Comparison of ENCODE assay signal across 31 mouse cellular contexts in the genomic region with DNA sequence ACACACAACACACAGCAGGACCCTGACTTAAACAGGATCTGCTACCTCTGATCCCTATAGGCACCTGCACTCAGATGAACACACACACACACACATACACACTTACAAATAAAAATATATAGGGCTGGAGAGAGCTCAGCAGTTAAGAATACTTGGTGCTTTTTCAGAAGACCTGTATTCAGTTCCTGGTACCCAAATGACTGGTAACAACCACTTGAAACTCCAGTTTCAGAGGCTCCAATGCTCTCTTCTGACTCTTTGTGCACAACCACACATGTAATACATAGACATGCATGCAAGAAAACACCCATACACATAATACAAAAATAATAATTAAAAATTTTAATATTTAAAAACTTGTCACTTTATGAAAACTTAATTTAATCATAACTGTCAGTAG.
"Had no signal": no experiment of that assay in that cellular context is flagged by ENCODE, and none has a peak within 500 bp of the region (broad histone marks: within the 10 kb centered on the region; RNA-seq: fewer than 3 reads in every experiment).

No protein-coding gene starts in this region.

- H3K9ac ChIP-seq: heart, embryonic 12.5 days; heart, embryonic 13.5 days; heart, embryonic 15.5 days; hindbrain, embryonic 12.5 days; hindbrain, embryonic 13.5 days; hindbrain, embryonic 14.5 days; hindbrain, embryonic 15.5 days; intestine, embryonic 15.5 days; kidney, embryonic 15.5 days had no signal

- DNase-seq: heart, postnatal 10 days; heart, postnatal 14 days; heart, postnatal 36 days; heart, postnatal 4 days; kidney, adult 11 months; kidney, adult 18-20 months; kidney, adult 2 months; kidney, adult 8-10 months; kidney, adult 9 months; kidney, postnatal 10 days; kidney, postnatal 14 days; kidney, postnatal 25 days; kidney, postnatal 36 days; kidney, postnatal 4 days; layer of hippocampus, adult 9-11 months; layer of hippocampus, postnatal 36 days had no signal

- H3K27ac ChIP-seq: heart, embryonic 13.5 days; heart, embryonic 15.5 days; hindbrain, embryonic 10.5 days; hindbrain, embryonic 12.5 days; hindbrain, embryonic 13.5 days; hindbrain, embryonic 14.5 days; hindbrain, embryonic 15.5 days; hindbrain, postnatal 0 days; intestine, embryonic 15.5 days; kidney, embryonic 15.5 days; kidney, postnatal 0 days; layer of hippocampus, adult 2 months; left cerebral cortex, adult 2 months had no signal

- H3K4me1 ChIP-seq: heart, embryonic 12.5 days; heart, embryonic 13.5 days; heart, embryonic 15.5 days; hindbrain, embryonic 10.5 days; hindbrain, embryonic 12.5 days; hindbrain, embryonic 13.5 days; hindbrain, embryonic 15.5 days; intestine, embryonic 15.5 days; kidney, embryonic 15.5 days had no signal

- H3K4me2 ChIP-seq: heart, embryonic 11.5 days; heart, embryonic 12.5 days; heart, embryonic 13.5 days; heart, embryonic 15.5 days; hindbrain, embryonic 12.5 days; hindbrain, embryonic 13.5 days; hindbrain, embryonic 14.5 days; hindbrain, embryonic 15.5 days; intestine, embryonic 15.5 days; kidney, embryonic 15.5 days had no signal

- H3K27me3 ChIP-seq: heart, embryonic 12.5 days; heart, embryonic 13.5 days; heart, embryonic 15.5 days; hindbrain, embryonic 12.5 days; hindbrain, embryonic 13.5 days; hindbrain, embryonic 15.5 days; intestine, embryonic 15.5 days; kidney, embryonic 15.5 days had no signal

- H3K4me3 ChIP-seq: heart, embryonic 12.5 days; heart, embryonic 13.5 days; heart, embryonic 15.5 days; hindbrain, embryonic 10.5 days; hindbrain, embryonic 12.5 days; hindbrain, embryonic 13.5 days; hindbrain, embryonic 15.5 days; intestine, embryonic 15.5 days; kidney, embryonic 15.5 days; layer of hippocampus, adult 2 months; left cerebral cortex, adult 2 months had no signal

- H3K9me3 ChIP-seq: heart, embryonic 12.5 days; heart, embryonic 13.5 days; heart, embryonic 15.5 days; hindbrain, embryonic 10.5 days; hindbrain, embryonic 12.5 days; hindbrain, embryonic 13.5 days; hindbrain, embryonic 15.5 days; intestine, embryonic 15.5 days; kidney, embryonic 15.5 days had no signal

- H3K36me3 ChIP-seq: heart, embryonic 15.5 days; intestine, embryonic 15.5 days had no signal
